Mouse (Mus musculus) forebrain, embryonic 13.5 days (tissue): ENCODE measurements at regions not wholly inside any gene's neighbourhood (a gene's known extent, or its start where the extent isn't known, plus 50 kb on each side); places are given as distances from the start of the nearest gene placed in this dataset.

Experiments used
- ATAC-seq: fragments of 200-750 bp; cut with Nextera tagmentation; 2 replicates; pipeline ENCODE4 v1.8.0; 2017
- H3K27ac ChIP-seq: fragments of 300-500 bp; sonication (generic); 2 replicates; pipeline ENCODE4 v1.5.1; 2015; ENCODE audit warnings: inconsistent platforms, mild to moderate bottlenecking, moderate library complexity
- H3K27me3 ChIP-seq: fragments of 300-500 bp; sonication (generic); 2 replicates; pipeline ENCODE4 v1.6.1; 2015; ENCODE audit warnings: mild to moderate bottlenecking, inconsistent platforms
- H3K36me3 ChIP-seq: fragments of 300-500 bp; sonication (generic); 2 replicates; pipeline ENCODE4 v1.6.1; 2015; ENCODE audit warnings: mild to moderate bottlenecking, inconsistent platforms; ENCODE audit not compliant: poor library complexity, severe bottlenecking
- H3K4me1 ChIP-seq: fragments of 300-500 bp; sonication (generic); 2 replicates; pipeline ENCODE4 v1.6.1; 2015; ENCODE audit warnings: inconsistent platforms
- H3K4me2 ChIP-seq: fragments of 300-500 bp; sonication (generic); 2 replicates; pipeline ENCODE4 v1.6.1; 2015; ENCODE audit warnings: inconsistent platforms, mild to moderate bottlenecking, moderate library complexity
- H3K4me3 ChIP-seq: fragments of 300-500 bp; sonication (generic); 2 replicates; pipeline ENCODE4 v1.5.1; 2015; ENCODE audit warnings: mild to moderate bottlenecking, inconsistent platforms
- H3K9ac ChIP-seq: fragments of 300-500 bp; sonication (generic); 2 replicates; pipeline ENCODE4 v1.6.1; 2015; ENCODE audit warnings: mild to moderate bottlenecking, inconsistent platforms
- H3K9me3 ChIP-seq: fragments of 300-500 bp; sonication (generic); replicated peaks from 2 replicates; pipeline ENCODE4 v1.6.1; 2016; ENCODE audit warnings: inconsistent platforms
- WGBS: fragments of 180-500 bp; shearing (Covaris S2); methylation state at CpG from one replicate; pipeline ENCODE4 v1.1.7; 2015; 5-methylcytosine and 5-hydroxymethylcytosine counted together

- no peak for ATAC-seq
- Histone ChIP-seq H3K9me3 (no peaks in the 10 kb centered on the region), H3K4me3 (no peak overlapping the region), H3K9ac (no peak overlapping the region), H3K4me2 (no peak overlapping the region), H3K27me3 (no peaks in the 10 kb centered on the region), H3K36me3 (no peaks in the 10 kb centered on the region), H3K27ac (no peak overlapping the region), H3K4me1 (no peaks in the 10 kb centered on the region)
- WGBS, result 86% methylated on average over 2 of the region's 2 CpGs
These were observed 737.7 kb upstream of the Adgrl4 start for GRCm38 (mm10) chr3:150699990-150700389.
